Mouse (Mus musculus) ES-E14 (cell line): Measurements from ENCODE around the gene Olfr785.

Source experiments
- CHD2 ChIP-seq: IDR thresholded peaks from 2 replicates; pipeline ENCODE4 v1.6.1; 2014; ENCODE audit warnings: mild to moderate bottlenecking, low read depth, low read length, inconsistent platforms
- HCFC1 ChIP-seq: IDR thresholded peaks from 2 replicates; pipeline ENCODE4 v1.6.1; 2012; ENCODE audit warnings: low read length, inconsistent platforms, borderline replicate concordance; ENCODE audit not compliant: insufficient read depth

- TF ChIP-seq HCFC1, result no peak
- no peak for TF ChIP-seq CHD2
Observed at GRCm38 (mm10) chr10:129427006-129427405, 21.8 kb downstream of the Olfr785 start, which contains the start of gene Olfr786.
